Mouse (Mus musculus): ENCODE results near the gene Txnrd2.

GRCm38 (mm10) chr16:18403285-18403684 is 22.9 kb upstream of the Txnrd2 start:
- TF ChIP-seq CTCF (IDR thresholded peaks at IDR 0.05; ENCODE audit: low read depth, low read length) (no peak), POLR2A (IDR thresholded peaks at IDR 0.05; ENCODE audit: borderline replicate concordance, low read depth, low read length) (no peak)
